Mouse (Mus musculus): ENCODE measurements around the gene Spty2d1. TPM values are rescaled to one million over a fixed set of nuclear protein-coding genes. Genes with fewer than 3 reads are reported as not detected.
"Not testable (repeated sequence)": the region's sequence is repeated elsewhere in the genome, so short reads cannot be mapped to it uniquely, and the experiment has no call there.

Gene Spty2d1
- polyA plus RNA-seq, 1 experiment from 2014 or later, result 11.8 TPM

DNA sequence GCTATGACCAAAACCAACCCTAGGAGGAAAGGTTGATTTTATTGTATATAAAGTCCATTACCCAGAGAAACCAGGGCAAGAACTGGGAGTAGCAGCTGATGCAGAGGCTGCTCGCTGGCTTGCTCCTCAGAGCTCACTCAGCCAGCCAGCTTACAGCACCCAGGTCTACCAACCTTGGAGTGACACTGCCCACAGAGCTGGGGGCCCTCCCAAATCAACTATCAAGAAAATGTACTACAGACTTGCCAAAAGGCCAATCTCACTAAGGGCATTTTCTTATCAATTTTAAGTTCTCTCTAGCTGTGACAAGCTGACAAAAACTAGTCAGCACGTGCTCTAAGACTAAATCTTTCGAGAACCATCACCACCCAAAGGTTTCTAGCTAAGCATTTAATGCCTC, 12.7 kb downstream of the Spty2d1 start:
- no peak overlapping the region for H3K27ac ChIP-seq (replicated peaks)
- DNase-seq (ENCODE audit: low spot score) (no peak), ATAC-seq (ENCODE audit: low FRiP score, low TSS enrichment) (no peak)
- H3K36me3 ChIP-seq (ENCODE audit: control insufficient read depth, insufficient read depth, low read length), result peaks cover 24% of the 10 kb centered on the region
- 89% methylated on average over 3 of the region's 3 CpGs for WGBS
- H3K27me3 ChIP-seq (ENCODE audit: control insufficient read depth, insufficient read depth, low read length), result no peaks in the 10 kb centered on the region
- TF ChIP-seq EP300 (optimal IDR thresholded peaks at IDR 0.05) (no peak), CTCF (IDR thresholded peaks at IDR 0.05; ENCODE audit: low read depth) (no peak)
- no peaks in the 10 kb centered on the region for H3K9me3 ChIP-seq (ENCODE audit: control insufficient read depth, low read length)
- no peaks in the 10 kb centered on the region for H3K4me1 ChIP-seq (replicated peaks; ENCODE audit: control insufficient read depth, insufficient read depth)
- H3K4me3 ChIP-seq (ENCODE audit: low read depth, low read length), result no peak overlapping the region
- H3K9ac ChIP-seq (ENCODE audit: low read length), result no peak overlapping the region
- no peak overlapping the region for H3K4me2 ChIP-seq (replicated peaks; ENCODE audit: low read depth)

DNA sequence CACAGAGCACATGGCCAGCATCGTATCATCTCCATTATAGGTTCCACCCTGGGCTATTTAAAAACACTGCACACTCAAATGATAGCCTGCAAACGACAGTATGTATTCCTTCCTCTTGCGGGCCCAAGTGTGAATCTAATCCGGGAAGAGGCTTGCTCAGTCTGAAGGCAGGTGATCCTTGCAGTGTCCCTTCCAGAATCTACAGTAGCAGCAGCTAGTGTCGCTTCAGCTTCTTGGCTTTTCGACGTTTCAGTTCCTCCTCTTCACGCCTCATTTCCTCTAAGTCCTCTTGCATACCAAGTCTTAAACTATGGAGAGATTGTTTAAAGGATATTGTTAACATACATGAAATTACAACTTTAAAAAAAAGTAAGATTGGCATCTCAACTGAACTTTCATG, 15.1 kb downstream of the Spty2d1 start:
- Histone ChIP-seq H3K27ac (replicated peaks) (no peak overlapping the region), H3K4me2 (replicated peaks; ENCODE audit: low read depth) (no peak overlapping the region), H3K9ac (ENCODE audit: low read length) (no peak overlapping the region), H3K9me3 (ENCODE audit: control insufficient read depth, low read length) (no peaks in the 10 kb centered on the region), H3K36me3 (ENCODE audit: control insufficient read depth, insufficient read depth, low read length) (peaks cover 21% of the 10 kb centered on the region), H3K4me3 (ENCODE audit: low read depth, low read length) (no peak overlapping the region), H3K4me1 (replicated peaks; ENCODE audit: control insufficient read depth, insufficient read depth) (no peaks in the 10 kb centered on the region), H3K27me3 (ENCODE audit: control insufficient read depth, insufficient read depth, low read length) (no peaks in the 10 kb centered on the region)
- WGBS, result 84% methylated on average over 8 of the region's 8 CpGs
- no peak for ATAC-seq (ENCODE audit: low FRiP score, low TSS enrichment)
- DNase-seq (ENCODE audit: low spot score), result no peak
- TF ChIP-seq CTCF (IDR thresholded peaks at IDR 0.05; ENCODE audit: low read depth) (no peak), EP300 (optimal IDR thresholded peaks at IDR 0.05) (no peak)

DNA sequence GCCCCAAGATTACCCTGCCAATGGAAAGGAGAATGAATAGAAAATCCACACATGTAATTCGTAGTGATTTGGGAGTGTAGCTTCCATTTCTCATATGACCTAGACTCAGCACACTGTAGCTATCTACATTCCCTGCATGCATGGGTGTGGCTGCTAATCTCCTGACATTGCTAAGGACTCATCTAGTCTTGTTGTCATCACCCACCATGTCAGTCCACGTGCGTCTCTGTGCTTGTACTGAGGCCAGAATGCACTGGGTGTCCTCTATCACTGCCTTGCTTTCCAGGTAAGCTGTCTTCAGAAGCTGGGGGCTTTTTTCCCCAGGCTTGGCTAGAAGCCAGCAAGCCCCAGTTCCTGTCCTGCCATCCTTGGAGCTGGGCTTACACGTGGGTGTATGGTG, 18.8 kb downstream of the Spty2d1 start:
- not testable (repeated sequence) for H3K4me2 ChIP-seq (replicated peaks; ENCODE audit: low read depth); H3K4me3 ChIP-seq (ENCODE audit: low read depth, low read length); H3K9ac ChIP-seq (ENCODE audit: low read length); H3K9me3 ChIP-seq (ENCODE audit: control insufficient read depth, low read length); ATAC-seq (ENCODE audit: low FRiP score, low TSS enrichment); DNase-seq (ENCODE audit: low spot score); H3K4me1 ChIP-seq (replicated peaks; ENCODE audit: control insufficient read depth, insufficient read depth); H3K27me3 ChIP-seq (ENCODE audit: control insufficient read depth, insufficient read depth, low read length); H3K27ac ChIP-seq (replicated peaks)
- H3K36me3 ChIP-seq (ENCODE audit: control insufficient read depth, insufficient read depth, low read length), result peaks cover 11% of the 10 kb centered on the region; the same call in 1 of the 2 replicates
- 70% methylated on average over 4 of the region's 4 CpGs for WGBS

DNA sequence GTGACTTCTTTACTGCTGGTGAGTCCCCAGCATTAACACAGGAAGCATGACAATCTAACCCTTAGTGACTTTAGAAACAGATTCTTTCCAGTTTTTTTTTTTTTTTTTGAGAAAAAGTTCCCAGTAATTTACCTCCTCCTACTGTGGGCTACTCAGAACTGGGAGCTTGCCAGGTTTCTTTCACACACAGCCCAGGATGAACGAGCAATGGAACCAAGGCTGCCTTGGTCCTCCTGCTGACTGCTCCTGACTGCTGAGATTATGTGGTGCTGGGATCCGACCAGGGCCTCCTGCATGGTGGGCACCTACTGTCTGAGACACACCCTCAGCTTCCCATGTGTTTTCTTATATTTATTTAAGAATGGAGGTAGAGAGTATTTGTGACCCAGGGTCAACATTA, 21.1 kb downstream of the Spty2d1 start:
- Histone ChIP-seq H3K27ac (replicated peaks) (no peak overlapping the region), H3K27me3 (ENCODE audit: control insufficient read depth, insufficient read depth, low read length) (no peaks in the 10 kb centered on the region), H3K36me3 (ENCODE audit: control insufficient read depth, insufficient read depth, low read length) (no peaks in the 10 kb centered on the region), H3K9me3 (ENCODE audit: control insufficient read depth, low read length) (no peaks in the 10 kb centered on the region), H3K4me1 (replicated peaks; ENCODE audit: control insufficient read depth, insufficient read depth) (no peaks in the 10 kb centered on the region; the same call in 1 of the 2 replicates), H3K9ac (ENCODE audit: low read length) (no peak overlapping the region), H3K4me2 (replicated peaks; ENCODE audit: low read depth) (no peak overlapping the region), H3K4me3 (ENCODE audit: low read depth, low read length) (no peak overlapping the region)
- no peak for ATAC-seq (ENCODE audit: low FRiP score, low TSS enrichment)
- TF ChIP-seq CTCF (IDR thresholded peaks at IDR 0.05; ENCODE audit: low read depth) (no peak), EP300 (optimal IDR thresholded peaks at IDR 0.05) (no peak)
- WGBS, result 24% methylated on average over 2 of the region's 2 CpGs
- DNase-seq (ENCODE audit: low spot score), result no peak

DNA sequence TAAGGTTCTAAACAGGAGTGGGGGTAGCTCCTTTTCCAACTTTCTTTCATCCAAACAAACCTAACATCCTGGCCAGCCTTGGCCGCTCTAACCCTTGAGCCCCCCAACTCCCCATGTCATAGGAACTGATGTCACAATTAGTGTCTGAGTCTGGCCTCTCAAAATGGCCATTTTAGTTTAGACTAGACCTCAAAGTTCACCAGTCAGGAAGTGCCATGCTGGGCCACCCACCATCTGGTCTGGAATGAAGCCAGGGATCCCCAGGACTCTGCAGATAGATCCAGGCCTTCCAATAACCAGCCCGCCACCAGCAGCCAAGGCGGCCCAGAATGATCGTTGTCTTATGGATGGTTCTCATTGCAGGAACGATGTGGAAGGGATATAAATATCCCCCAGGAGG, 21.6 kb downstream of the Spty2d1 start:
- no peak overlapping the region for H3K4me2 ChIP-seq (replicated peaks; ENCODE audit: low read depth)
- TF ChIP-seq EP300 (optimal IDR thresholded peaks at IDR 0.05) (no peak), CTCF (IDR thresholded peaks at IDR 0.05; ENCODE audit: low read depth) (no peak)
- H3K27me3 ChIP-seq (ENCODE audit: control insufficient read depth, insufficient read depth, low read length), result no peaks in the 10 kb centered on the region
- H3K4me3 ChIP-seq (ENCODE audit: low read depth, low read length), result no peak overlapping the region
- no peaks in the 10 kb centered on the region for H3K9me3 ChIP-seq (ENCODE audit: control insufficient read depth, low read length)
- ATAC-seq (ENCODE audit: low FRiP score, low TSS enrichment) (no peak), DNase-seq (ENCODE audit: low spot score) (no peak)
- 39% methylated on average over 5 of the region's 5 CpGs for WGBS
- H3K4me1 ChIP-seq (replicated peaks; ENCODE audit: control insufficient read depth, insufficient read depth), result no peaks in the 10 kb centered on the region; the same call in 1 of the 2 replicates
- no peak overlapping the region for H3K27ac ChIP-seq (replicated peaks)
- no peak overlapping the region for H3K9ac ChIP-seq (ENCODE audit: low read length)
- H3K36me3 ChIP-seq (ENCODE audit: control insufficient read depth, insufficient read depth, low read length), result no peaks in the 10 kb centered on the region

DNA sequence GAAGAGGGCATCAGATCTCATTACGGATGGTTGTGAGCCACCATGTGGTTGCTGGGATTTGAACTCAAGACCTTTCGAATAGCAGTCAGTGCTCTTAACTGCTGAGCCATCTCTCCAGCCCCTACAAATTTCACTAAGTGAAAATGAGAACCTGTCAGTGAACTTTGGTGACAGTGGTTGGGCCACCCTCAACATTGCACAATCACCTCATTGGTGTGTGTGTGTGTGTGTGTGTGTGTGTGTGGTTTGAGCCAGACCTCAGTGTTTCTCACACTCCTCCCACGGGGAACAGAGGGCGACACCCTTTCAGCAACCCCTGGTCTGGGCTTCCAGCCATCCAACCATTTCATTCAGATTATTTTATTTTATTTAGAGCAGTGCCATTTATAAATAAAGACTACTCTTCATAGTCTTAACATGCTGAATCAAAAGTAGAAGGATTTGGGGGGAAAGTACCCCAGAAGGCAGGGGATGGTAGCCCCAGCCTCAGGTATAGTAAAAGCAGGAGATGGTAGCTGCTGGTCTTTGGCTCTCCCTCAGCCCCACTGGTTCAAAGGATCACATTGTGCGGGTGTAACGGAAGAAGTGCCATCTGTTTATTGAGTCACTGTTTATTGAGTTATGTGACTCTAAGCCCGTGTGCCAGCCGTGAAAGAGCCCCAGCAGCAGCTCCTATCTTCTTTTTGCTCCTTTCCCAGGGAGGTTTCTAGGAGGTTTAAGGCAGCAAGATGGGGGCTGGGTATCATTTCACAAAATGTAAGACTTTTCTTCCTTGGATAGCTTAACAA, 22.3 kb downstream of the Spty2d1 start:
- 45% methylated on average over 8 of the region's 8 CpGs for WGBS
- H3K4me3 ChIP-seq (ENCODE audit: low read depth, low read length), result no peak overlapping the region
- no peaks in the 10 kb centered on the region for H3K9me3 ChIP-seq (ENCODE audit: control insufficient read depth, low read length)
- H3K27me3 ChIP-seq (ENCODE audit: control insufficient read depth, insufficient read depth, low read length), result no peaks in the 10 kb centered on the region
- H3K9ac ChIP-seq (ENCODE audit: low read length), result no peak overlapping the region
- no peak for TF ChIP-seq CTCF (IDR thresholded peaks at IDR 0.05; ENCODE audit: low read depth)
- ATAC-seq (ENCODE audit: low FRiP score, low TSS enrichment) (no peak), DNase-seq (ENCODE audit: low spot score) (no peak)
- no peak overlapping the region for H3K4me2 ChIP-seq (replicated peaks; ENCODE audit: low read depth)
- H3K27ac ChIP-seq (replicated peaks), result no peak overlapping the region
- no peaks in the 10 kb centered on the region; the same call in 1 of the 2 replicates for H3K4me1 ChIP-seq (replicated peaks; ENCODE audit: control insufficient read depth, insufficient read depth)
- H3K36me3 ChIP-seq (ENCODE audit: control insufficient read depth, insufficient read depth, low read length), result no peaks in the 10 kb centered on the region

Measured in stomach, postnatal 0 days (tissue).